Mouse (Mus musculus) retina, postnatal 1 day (tissue): ENCODE measurements at regions not wholly inside any gene's neighbourhood (a gene's known extent, or its start where the extent isn't known, plus 50 kb on each side); places are given as distances from the start of the nearest gene placed in this dataset.
A peak's percentile ranks its signal among the peaks of the same experiment; 100 is the strongest.

ENCODE experiments used
- DNase-seq: peaks from one replicate; pipeline ENCODE4 v3.0.0-alpha.2; 2012

GRCm38 (mm10) chr5:54178966-54179547 lies 180.8 kb downstream of the Stim2 start:
- no peak for DNase-seq

- peak; percentile 67 for DNase-seq
These were observed 181.9 kb downstream of the Stim2 start for GRCm38 (mm10) chr5:54180192-54180611.

- peak; percentile 63 for DNase-seq
These were observed 182.5 kb downstream of the Stim2 start for GRCm38 (mm10) chr5:54180640-54181326.

GRCm38 (mm10) chr5:54181327-54181863 lies 183.1 kb downstream of the Stim2 start:
- peak; percentile 60 for DNase-seq

GRCm38 (mm10) chr5:54182754-54183153 lies 184.5 kb downstream of the Stim2 start:
- no peak for DNase-seq

- DNase-seq = no peak
These were observed 187.4 kb downstream of the Stim2 start for GRCm38 (mm10) chr5:54185662-54186061.

- DNase-seq = no peak
These were observed 187.9 kb downstream of the Stim2 start for GRCm38 (mm10) chr5:54186076-54186676.

- DNase-seq = peak; percentile 45
These were observed 193.4 kb downstream of the Stim2 start for GRCm38 (mm10) chr5:54191688-54192087.

GRCm38 (mm10) chr5:54194846-54195245 lies 196.5 kb downstream of the Stim2 start:
- DNase-seq = no peak

- DNase-seq = no peak
These were observed 201.7 kb downstream of the Stim2 start for GRCm38 (mm10) chr5:54200032-54200431.

- no peak for DNase-seq
These were observed 202.3 kb downstream of the Stim2 start for GRCm38 (mm10) chr5:54200587-54200986.

- DNase-seq = peak; percentile 18
These were observed 213.2 kb downstream of the Stim2 start for GRCm38 (mm10) chr5:54211457-54211856.

GRCm38 (mm10) chr5:54212038-54212589 lies 213.8 kb downstream of the Stim2 start:
- DNase-seq = no peak

- DNase-seq = no peak
These were observed 226.7 kb downstream of the Stim2 start for GRCm38 (mm10) chr5:54225031-54225430.

- no peak for DNase-seq
These were observed 236.3 kb downstream of the Stim2 start for GRCm38 (mm10) chr5:54234580-54234979.

- DNase-seq = no peak
These were observed 236.9 kb downstream of the Stim2 start for GRCm38 (mm10) chr5:54235226-54235625.

- DNase-seq = no peak
These were observed 238.9 kb downstream of the Stim2 start for GRCm38 (mm10) chr5:54237226-54237625.

GRCm38 (mm10) chr5:54238646-54239167 lies 240.4 kb downstream of the Stim2 start:
- no peak for DNase-seq

GRCm38 (mm10) chr5:54239586-54239985 lies 241.3 kb downstream of the Stim2 start:
- no peak for DNase-seq

- DNase-seq = no peak
These were observed 243.0 kb downstream of the Stim2 start for GRCm38 (mm10) chr5:54241169-54241917.

- no peak for DNase-seq
These were observed 243.8 kb downstream of the Stim2 start for GRCm38 (mm10) chr5:54242126-54242525.

GRCm38 (mm10) chr5:54252038-54252437 lies 253.7 kb downstream of the Stim2 start:
- DNase-seq = no peak

- peak; percentile 80 for DNase-seq
These were observed 255.7 kb downstream of the Stim2 start for GRCm38 (mm10) chr5:54254005-54254404.
